Mouse (Mus musculus) urinary bladder, postnatal 25 days (tissue): Measurements from ENCODE around the gene Tgfbr3l.

Experiments
- DNase-seq: peaks from one replicate; pipeline ENCODE4 v3.0.0; 2022; ENCODE audit warnings: low spot score

Tgfbr3l gene

GRCm38 (mm10) chr8:4265160-4265914, 17.3 kb downstream of the Tgfbr3l start:
- no peak for DNase-seq

DNA sequence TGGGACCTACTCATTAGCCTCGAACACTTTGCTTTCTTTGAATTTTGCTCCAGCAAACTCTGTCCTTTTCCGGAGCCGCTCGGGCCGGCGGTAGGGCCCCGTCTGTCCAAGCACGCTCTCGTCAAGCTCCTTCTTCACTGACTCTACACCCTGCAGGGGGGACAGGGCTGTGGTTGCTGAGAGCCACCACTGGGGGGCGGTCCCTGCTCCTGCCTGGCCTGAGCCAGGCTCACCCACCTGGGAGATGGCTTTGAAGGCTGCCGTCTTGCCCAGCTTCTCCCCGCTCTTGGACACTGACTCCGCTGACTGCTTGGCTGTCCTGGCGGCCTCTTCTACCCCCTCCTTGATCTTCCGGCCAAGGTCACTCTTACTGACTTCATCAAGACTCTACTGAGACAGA, 19.6 kb downstream of the Tgfbr3l start:
- no peak for DNase-seq

- DNase-seq = no peak
These were observed 21.6 kb downstream of the Tgfbr3l start for GRCm38 (mm10) chr8:4269609-4270008.

DNA sequence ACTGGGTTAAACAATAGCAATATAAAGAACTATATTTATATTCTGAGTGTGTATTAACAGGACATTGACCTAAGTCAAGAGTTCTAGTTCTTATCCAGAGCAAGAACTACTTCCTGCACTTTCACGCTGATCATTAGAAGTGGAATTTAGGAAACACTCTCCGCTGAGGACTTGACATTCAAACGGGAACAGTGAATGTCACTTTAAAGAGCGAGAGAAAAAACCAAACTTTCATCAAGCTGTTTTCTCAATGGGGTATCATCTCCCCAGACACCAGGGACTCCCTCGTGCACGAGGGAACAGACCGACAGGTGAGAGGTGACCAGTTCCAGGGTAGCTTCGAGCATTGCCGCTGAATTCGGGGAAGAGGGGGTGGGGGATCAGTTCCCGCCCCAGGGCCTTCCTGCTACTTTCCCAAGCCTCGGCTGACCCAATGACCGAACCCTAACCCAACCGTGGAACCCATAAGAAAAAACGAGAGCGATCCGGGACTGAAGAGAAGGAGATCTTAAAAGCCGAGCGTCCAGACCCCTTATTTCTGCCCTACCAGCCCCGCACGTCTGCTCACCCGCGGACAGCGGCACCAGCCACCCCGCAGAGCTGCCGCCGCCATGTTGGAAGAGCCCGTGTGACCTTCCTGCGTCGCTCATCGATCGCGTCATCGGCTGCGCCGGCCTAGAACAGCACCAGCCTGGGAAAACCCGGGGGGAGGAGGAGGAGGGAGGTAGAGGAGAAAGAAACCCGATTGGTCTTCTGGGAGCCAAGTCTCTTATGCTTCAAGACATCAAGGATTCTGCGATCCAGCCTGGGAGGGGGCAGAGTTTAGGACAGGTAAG, 27.5 kb downstream of the Tgfbr3l start, which contains the start of gene Timm44:
Gene Timm44, minus strand, starts transcription at position 639 of the 836 bp plus-strand sequence.
- DNase-seq = peak; percentile 91

GRCm38 (mm10) chr8:4276111-4276465, 28.1 kb downstream of the Tgfbr3l start:
- no peak for DNase-seq

DNA sequence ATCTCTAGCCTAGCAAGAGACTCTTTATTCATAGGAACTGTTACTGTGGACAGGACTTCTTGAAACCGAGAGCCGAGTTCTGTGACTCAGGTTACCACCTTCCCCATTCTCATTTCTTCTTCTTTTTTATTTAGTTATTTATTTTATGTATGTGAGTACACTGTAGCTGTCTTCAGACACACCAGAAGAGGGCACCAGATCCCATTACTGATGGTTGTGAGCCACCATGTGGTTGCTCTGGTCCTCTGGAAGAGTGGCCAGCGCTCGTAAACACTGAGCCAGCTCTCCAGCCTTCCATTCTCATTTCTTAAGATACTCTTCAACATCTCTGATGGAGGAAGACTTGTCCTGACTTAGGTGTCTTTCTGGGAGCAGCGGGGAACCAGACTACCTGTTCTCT, 44.7 kb downstream of the Tgfbr3l start:
- no peak for DNase-seq

- DNase-seq = no peak
These were observed 49.8 kb downstream of the Tgfbr3l start for GRCm38 (mm10) chr8:4297822-4298221.
